Mouse (Mus musculus): Measurements from ENCODE around the gene Plekhj1.
"Not testable (repeated sequence)": the region's sequence is repeated elsewhere in the genome, so short reads cannot be mapped to it uniquely, and the experiment has no call there.

Plekhj1 gene

GRCm38 (mm10) chr10:80826151-80827062, 28.0 kb upstream of the Plekhj1 start, which contains the start of gene Oaz1:
TSS of gene Oaz1 (plus strand) at chr10:80826656.
- DNase-seq (ENCODE audit: low read depth, low spot score), result peak; percentile 100

GRCm38 (mm10) chr10:80824827-80825226, 26.4 kb upstream of the Plekhj1 start:
- DNase-seq (ENCODE audit: low read depth, low spot score), result no peak

- no peak for DNase-seq (ENCODE audit: low read depth, low spot score)
Observed at GRCm38 (mm10) chr10:80823847-80824643, 25.6 kb upstream of the Plekhj1 start.

- DNase-seq (ENCODE audit: low read depth, low spot score), result no peak
Observed at GRCm38 (mm10) chr10:80823316-80823715, 24.9 kb upstream of the Plekhj1 start.

- no peak for DNase-seq (ENCODE audit: low read depth, low spot score)
Observed at GRCm38 (mm10) chr10:80822528-80822927, 24.1 kb upstream of the Plekhj1 start.

GRCm38 (mm10) chr10:80821991-80822390, 23.6 kb upstream of the Plekhj1 start:
- no peak for DNase-seq (ENCODE audit: low read depth, low spot score)

- no peak for DNase-seq (ENCODE audit: low read depth, low spot score)
Observed at GRCm38 (mm10) chr10:80819406-80819805, 21.0 kb upstream of the Plekhj1 start.

- no peak for DNase-seq (ENCODE audit: low read depth, low spot score)
Observed at GRCm38 (mm10) chr10:80818599-80819281, 20.3 kb upstream of the Plekhj1 start.

- not testable (repeated sequence) for DNase-seq (ENCODE audit: low read depth, low spot score)
Observed at GRCm38 (mm10) chr10:80817955-80818354, 19.5 kb upstream of the Plekhj1 start.

- no peak for DNase-seq (ENCODE audit: low read depth, low spot score)
Observed at GRCm38 (mm10) chr10:80817164-80817563, 18.7 kb upstream of the Plekhj1 start.

GRCm38 (mm10) chr10:80816303-80816702, 17.9 kb upstream of the Plekhj1 start:
- not testable (repeated sequence) for DNase-seq (ENCODE audit: low read depth, low spot score)

- no peak for DNase-seq (ENCODE audit: low read depth, low spot score)
Observed at GRCm38 (mm10) chr10:80814800-80815199, 16.4 kb upstream of the Plekhj1 start.

- DNase-seq (ENCODE audit: low read depth, low spot score), result no peak
Observed at GRCm38 (mm10) chr10:80813366-80813765, 14.9 kb upstream of the Plekhj1 start, which contains the start of gene Jsrp1. TSS of gene Jsrp1 (minus strand) at chr10:80813498.

GRCm38 (mm10) chr10:80812391-80813041, 14.1 kb upstream of the Plekhj1 start:
- no peak for DNase-seq (ENCODE audit: low read depth, low spot score)

- no peak for DNase-seq (ENCODE audit: low read depth, low spot score)
Observed at GRCm38 (mm10) chr10:80810084-80810483, 11.7 kb upstream of the Plekhj1 start.

- peak; percentile 71 for DNase-seq (ENCODE audit: low read depth, low spot score)
Observed at GRCm38 (mm10) chr10:80808985-80809632, 10.7 kb upstream of the Plekhj1 start.

GRCm38 (mm10) chr10:80808099-80808984, 9.9 kb upstream of the Plekhj1 start:
- DNase-seq (ENCODE audit: low read depth, low spot score), result peak; percentile 73

GRCm38 (mm10) chr10:80807057-80807627, 8.7 kb upstream of the Plekhj1 start:
- DNase-seq (ENCODE audit: low read depth, low spot score), result peak; percentile 97

GRCm38 (mm10) chr10:80806341-80807056, 8.1 kb upstream of the Plekhj1 start:
- DNase-seq (ENCODE audit: low read depth, low spot score), result no peak
